Mouse (Mus musculus): ENCODE data around the gene Gng5.

- TF ChIP-seq CTCF (IDR thresholded peaks at IDR 0.05; ENCODE audit: borderline replicate concordance, extremely low read depth, insufficient read depth, insufficient read length) = no peak
- no peak for TF ChIP-seq POLR2A (IDR thresholded peaks at IDR 0.05; ENCODE audit: borderline replicate concordance, extremely low read depth, insufficient read depth, insufficient read length, poor library complexity, severe bottlenecking)
Measured at GRCm38 (mm10) chr3:146554816-146555215, 55.2 kb downstream of the Gng5 start.
